Mouse (Mus musculus) lung, adult 2 months (tissue): ENCODE results near the gene B830017H08Rik. TPM values are rescaled to one million over a fixed set of nuclear protein-coding genes. Genes with fewer than 3 reads are reported as not detected.

Source experiments
- DNase-seq: peaks from one replicate; pipeline ENCODE4 v3.0.0; 2022
- H3K4me1 ChIP-seq: fragments of 200-500 bp; 2 replicates; pipeline ENCODE4 v1.6.1; 2011; ENCODE audit warnings: low read length; ENCODE audit not compliant: control insufficient read depth, insufficient read depth
- H3K4me3 ChIP-seq: fragments of 200-500 bp; replicated peaks from 2 replicates; pipeline ENCODE3; 2011; ENCODE audit warnings: low read depth, mild to moderate bottlenecking, control low read depth, low read length; ENCODE audit errors: extremely low read depth
- CTCF ChIP-seq: fragments of 200-500 bp; IDR thresholded peaks from 2 replicates; pipeline ENCODE4 v1.5.1; 2011; ENCODE audit warnings: mild to moderate bottlenecking, low read length, control low read depth; ENCODE audit not compliant: insufficient read depth
- POLR2A ChIP-seq: fragments of 200-500 bp; IDR thresholded peaks from 2 replicates; pipeline ENCODE4 v1.6.1; 2011; ENCODE audit warnings: low read depth, mild to moderate bottlenecking, control low read depth, low read length, borderline replicate concordance; ENCODE audit errors: extremely low read depth
- WGBS: fragments of 180-500 bp; shearing (Covaris S2); methylation state at CpG from one replicate; pipeline ENCODE4 v1.1.7; 2018; 5-methylcytosine and 5-hydroxymethylcytosine counted together
- polyA plus RNA-seq: library from polyadenylated mRNA; depleted of rRNA; stranded (reverse); fragments of >200 nt; gene quantifications from 2 replicates; pipeline ENCODE4 v1.2.3, GENCODE M21; 2012

B830017H08Rik gene
- polyA plus RNA-seq, 1 experiment: 0.08 TPM

DNA sequence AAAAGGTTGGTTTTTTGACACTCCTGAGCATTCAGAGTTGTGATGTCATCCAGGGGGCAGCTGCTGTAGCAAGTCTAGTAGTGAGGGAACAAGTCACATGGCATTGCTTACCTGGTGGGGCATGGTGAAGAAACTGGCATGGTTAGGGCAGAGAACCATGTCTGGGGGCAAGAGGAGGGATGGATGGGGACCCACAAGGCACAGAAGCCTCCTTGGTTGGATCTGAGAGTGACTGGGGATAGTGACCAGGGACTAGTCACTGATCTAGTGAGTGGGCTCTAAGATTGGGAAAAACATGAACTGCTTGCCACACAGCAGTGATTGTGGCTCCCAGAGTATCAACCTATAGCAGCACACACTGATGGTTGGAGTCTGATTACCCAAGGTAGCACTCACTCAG is 33.3 kb upstream of the B830017H08Rik start:
- H3K4me1 ChIP-seq: peaks cover 26% of the 10 kb centered on the region
- DNase-seq: no peak
- TF ChIP-seq CTCF: no peak
- no peak for TF ChIP-seq POLR2A
- no peak overlapping the region for H3K4me3 ChIP-seq

DNA sequence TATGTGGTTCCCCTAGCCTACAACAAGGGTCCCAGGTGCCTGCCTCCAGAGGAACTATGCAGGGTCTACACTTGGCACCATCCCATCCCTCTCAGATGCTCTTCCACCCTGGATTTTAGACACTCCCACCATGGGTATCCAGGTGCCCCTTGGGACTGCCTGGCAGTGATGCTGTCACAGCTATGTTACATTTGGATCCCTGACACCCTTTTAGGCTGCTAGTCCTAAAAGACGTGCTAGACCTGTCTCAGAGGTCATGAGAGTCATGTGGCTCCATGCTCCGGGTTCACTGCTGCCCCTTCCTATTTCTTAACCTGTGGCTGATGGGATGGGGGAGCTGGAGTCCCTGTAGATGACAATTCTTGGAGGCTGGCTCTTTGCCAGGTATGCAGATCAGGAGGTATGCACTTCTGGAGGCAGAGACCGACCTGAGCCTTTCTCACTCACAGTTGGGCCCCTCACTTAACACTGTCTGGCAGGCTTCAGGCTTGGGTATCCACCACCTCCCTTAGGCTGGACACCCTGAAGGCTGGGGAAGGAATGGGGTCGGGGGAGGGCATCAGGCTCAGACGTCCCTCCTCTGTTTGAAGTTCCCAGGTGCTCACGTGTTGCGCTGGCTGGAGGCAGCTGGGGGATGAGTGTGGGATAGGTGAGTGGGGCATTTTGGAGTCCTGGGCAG is 31.0 kb upstream of the B830017H08Rik start:
- WGBS: 31% methylated on average over 7 of the region's 7 CpGs
- H3K4me1 ChIP-seq: peaks cover 20% of the 10 kb centered on the region
- H3K4me3 ChIP-seq: no peak overlapping the region

DNA sequence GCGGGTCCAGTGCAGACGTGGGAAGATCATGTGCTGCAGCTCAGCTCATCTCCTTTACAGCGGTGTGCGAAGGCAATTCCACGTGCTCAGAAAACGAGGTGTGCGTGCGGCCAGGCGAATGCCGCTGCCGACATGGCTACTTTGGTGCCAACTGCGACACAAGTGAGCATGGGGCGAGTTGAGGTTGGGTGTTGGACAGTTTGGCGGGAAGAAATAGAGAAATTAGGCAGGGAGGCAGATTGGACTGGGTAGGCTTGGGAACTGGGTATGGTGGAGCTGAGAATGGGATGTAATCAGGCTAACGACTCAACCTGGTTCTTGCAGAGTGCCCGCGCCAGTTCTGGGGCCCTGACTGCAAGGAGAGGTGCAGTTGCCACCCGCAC is 30.5 kb upstream of the B830017H08Rik start:
- WGBS: 28% methylated on average over 18 of the region's 18 CpGs
- no peak for DNase-seq

More for the DNA sequence above, 31.0 kb upstream of the B830017H08Rik start:
- no peak for DNase-seq
- TF ChIP-seq CTCF (no peak), POLR2A (no peak)

DNA sequence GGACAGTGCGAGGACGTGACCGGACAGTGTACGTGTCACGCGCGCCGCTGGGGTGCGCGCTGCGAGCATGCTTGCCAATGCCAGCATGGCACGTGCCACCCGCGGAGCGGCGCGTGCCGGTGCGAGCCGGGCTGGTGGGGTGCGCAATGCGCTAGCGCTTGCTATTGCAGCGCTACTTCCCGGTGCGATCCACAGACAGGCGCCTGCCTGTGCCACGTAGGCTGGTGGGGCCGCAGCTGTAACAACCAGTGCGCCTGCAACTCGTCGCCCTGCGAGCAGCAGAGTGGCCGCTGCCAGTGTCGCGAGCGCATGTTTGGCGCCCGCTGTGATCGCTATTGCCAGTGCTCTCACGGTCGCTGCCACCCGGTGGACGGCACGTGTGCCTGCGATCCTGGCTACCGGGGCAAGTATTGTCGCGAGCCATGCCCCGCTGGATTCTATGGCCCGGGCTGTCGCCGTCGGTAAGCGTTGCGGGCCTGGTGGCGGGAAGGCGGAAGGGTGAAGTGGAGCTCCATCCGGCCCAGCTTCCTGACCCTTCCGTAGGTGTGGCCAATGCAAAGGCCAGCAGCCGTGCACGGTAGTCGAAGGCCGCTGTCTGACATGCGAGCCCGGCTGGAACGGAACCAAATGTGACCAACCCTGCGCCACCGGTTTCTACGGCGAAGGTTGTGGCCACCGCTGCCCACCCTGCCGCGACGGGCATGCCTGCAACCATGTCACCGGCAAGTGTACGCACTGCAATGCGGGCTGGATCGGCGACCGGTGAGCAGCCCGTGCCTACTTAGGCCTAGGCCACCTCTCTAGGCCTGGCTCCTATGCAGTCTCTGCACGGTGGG is 29.9 kb upstream of the B830017H08Rik start:
- peak; percentile 53 for DNase-seq
- TF ChIP-seq CTCF (no peak), POLR2A (no peak)
- peak overlapping the region; percentile 34 for H3K4me3 ChIP-seq
- WGBS: 18% methylated on average over 83 of the region's 83 CpGs
- peaks cover 21% of the 10 kb centered on the region for H3K4me1 ChIP-seq

More for the DNA sequence above, 30.5 kb upstream of the B830017H08Rik start:
- TF ChIP-seq CTCF (no peak), POLR2A (no peak)
- peak overlapping the region; percentile 34 for H3K4me3 ChIP-seq
- H3K4me1 ChIP-seq: peaks cover 19% of the 10 kb centered on the region

DNA sequence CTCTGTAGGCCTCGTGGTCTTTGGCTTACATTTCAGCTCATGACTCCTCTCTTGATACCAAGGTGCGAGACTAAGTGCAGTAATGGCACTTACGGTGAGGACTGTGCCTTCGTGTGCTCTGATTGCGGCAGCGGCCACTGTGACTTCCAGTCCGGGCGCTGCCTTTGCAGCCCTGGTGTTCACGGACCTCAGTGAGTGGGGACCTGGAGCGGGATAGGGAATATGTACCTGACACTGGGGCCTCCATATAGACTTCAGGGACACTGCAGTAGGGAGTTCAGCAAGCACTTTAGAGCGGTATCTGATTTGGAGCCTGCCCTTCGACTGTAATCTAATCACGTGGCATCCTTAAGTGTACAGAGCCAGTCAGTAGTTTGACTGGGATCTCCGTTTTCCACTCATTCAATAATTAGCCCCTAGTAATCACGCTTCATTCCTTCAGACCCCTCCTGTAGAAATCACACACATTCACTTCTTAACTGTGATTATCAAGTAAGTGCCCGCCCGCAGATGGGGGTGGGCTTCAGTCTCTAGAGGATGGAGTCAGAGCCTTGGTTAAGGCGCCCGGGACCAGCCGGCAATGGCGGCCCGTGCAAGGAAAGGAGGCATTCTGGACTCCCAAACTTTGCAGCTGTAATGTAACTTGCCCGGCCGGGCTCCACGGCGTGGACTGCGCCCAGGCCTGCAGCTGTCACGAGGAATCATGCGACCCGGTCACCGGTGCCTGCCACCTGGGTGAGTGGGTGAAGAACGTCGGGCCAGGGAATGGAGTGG is 29.1 kb upstream of the B830017H08Rik start:
- TF ChIP-seq POLR2A (no peak), CTCF (no peak)
- peak overlapping the region; percentile 26 for H3K4me3 ChIP-seq
- WGBS: 48% methylated on average over 33 of the region's 33 CpGs
- DNase-seq: no peak
- H3K4me1 ChIP-seq: peaks cover 21% of the 10 kb centered on the region

DNA sequence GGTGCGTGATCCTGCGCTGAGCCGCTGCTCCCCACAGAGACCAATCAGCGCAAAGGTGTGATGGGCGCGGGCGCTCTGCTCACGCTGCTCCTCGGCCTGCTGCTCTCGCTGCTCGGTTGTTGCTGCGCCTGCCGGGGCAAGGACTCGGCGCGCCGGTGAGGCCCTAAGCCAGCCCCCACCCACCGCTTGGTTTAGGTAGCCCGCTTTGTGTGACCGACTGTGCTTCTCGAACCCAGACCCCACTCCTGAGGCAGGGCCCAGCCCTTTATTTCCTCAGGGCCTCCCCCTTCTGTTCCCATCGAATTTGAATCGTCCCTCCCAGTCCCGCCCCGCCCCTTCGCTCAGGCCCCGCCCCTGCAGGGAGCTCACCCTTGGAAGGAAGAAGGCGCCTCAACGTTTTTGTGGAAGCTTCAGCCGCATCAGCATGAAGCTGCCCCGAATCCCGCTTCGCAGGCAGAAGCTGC is 28.4 kb upstream of the B830017H08Rik start:
- H3K4me3 ChIP-seq: no peak overlapping the region
- WGBS: 22% methylated on average over 33 of the region's 33 CpGs
- no peak for DNase-seq
- H3K4me1 ChIP-seq: peaks cover 21% of the 10 kb centered on the region; the same call in 1 of the 2 replicates
- no peak for TF ChIP-seq POLR2A

DNA sequence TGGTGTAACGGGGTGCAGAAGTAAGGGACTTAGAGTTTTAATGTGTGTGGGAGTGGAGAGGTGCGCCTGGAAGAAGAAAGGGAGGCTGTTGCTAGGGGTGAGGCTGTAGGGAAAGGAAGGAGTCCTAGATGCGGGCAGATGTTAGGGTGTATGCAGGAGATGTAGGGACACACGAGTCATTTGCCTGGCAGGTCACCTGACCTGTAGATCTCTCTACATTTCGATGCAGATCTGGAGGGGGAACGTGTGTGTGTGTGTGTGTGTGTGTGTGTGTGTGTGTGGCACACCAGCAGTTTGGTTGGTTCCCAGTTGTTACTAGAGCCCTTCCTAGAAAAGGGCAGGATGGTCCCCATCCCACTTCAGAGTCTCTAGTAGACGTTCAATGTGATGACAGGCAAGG is 27.9 kb upstream of the B830017H08Rik start:
- TF ChIP-seq CTCF (no peak), POLR2A (no peak)
- H3K4me1 ChIP-seq: peaks cover 21% of the 10 kb centered on the region; the same call in 1 of the 2 replicates
- no peak overlapping the region for H3K4me3 ChIP-seq
- DNase-seq: no peak
- WGBS: 49% methylated on average over 7 of the region's 7 CpGs

DNA sequence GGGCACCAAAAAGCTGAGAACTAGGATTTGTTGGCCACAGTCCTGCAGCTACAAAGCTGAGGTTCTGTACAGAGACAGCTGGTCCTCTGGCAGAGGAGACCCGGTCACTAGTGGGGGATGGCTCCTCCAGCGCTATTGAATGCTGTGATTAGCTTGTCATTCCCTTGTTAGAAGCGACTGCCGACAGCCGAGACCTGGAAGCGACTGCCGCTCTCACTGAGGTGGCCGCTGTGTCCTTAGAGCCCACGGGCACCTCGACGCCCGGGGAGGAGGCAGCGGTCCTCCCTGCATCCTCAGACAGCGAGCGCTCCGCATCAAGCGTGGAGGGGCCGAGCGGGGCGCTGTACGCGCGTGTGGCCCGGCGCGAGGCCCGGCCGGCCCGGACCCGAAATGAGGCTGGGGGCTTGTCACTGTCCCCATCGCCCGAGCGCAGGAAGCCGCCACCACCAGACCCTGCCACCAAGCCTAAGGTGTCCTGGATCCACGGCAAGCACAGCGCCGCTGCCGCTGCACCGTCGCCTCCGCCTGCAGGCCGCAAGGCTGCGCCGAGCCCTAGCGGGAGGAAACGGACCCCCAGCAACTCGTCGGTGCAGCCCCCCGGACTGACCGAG is 26.2 kb upstream of the B830017H08Rik start:
- DNase-seq: no peak
- Histone ChIP-seq H3K4me1 (peaks cover 21% of the 10 kb centered on the region; the same call in 1 of the 2 replicates), H3K4me3 (peak overlapping the region; percentile 14)
- WGBS: 27% methylated on average over 50 of the region's 50 CpGs
- no peak for TF ChIP-seq CTCF
- TF ChIP-seq POLR2A: no peak
